Mouse (Mus musculus) neural tube, embryonic 12.5 days (tissue): ENCODE measurements around the gene Kansl2. TPM values are rescaled to one million over a fixed set of nuclear protein-coding genes. Genes with fewer than 3 reads are reported as not detected.

ENCODE experiments used
- ATAC-seq: fragments of 200-750 bp; cut with Nextera tagmentation; 2 replicates; pipeline ENCODE4 v1.8.0; 2017; ENCODE audit warnings: low read depth, mild to moderate bottlenecking, moderate TSS enrichment, moderate library complexity; ENCODE audit not compliant: low FRiP score
- H3K27ac ChIP-seq: fragments of 300-500 bp; sonication (generic); 2 replicates; pipeline ENCODE4 v1.5.1; 2016
- H3K27me3 ChIP-seq: fragments of 300-500 bp; sonication (generic); replicated peaks from 2 replicates; pipeline ENCODE4 v1.6.1; 2016; ENCODE audit warnings: mild to moderate bottlenecking
- H3K36me3 ChIP-seq: fragments of 300-500 bp; sonication (generic); 2 replicates; pipeline ENCODE4 v1.6.1; 2016; ENCODE audit warnings: mild to moderate bottlenecking
- H3K4me1 ChIP-seq: fragments of 300-500 bp; sonication (generic); 2 replicates; pipeline ENCODE4 v1.6.1; 2016
- H3K4me2 ChIP-seq: fragments of 300-500 bp; sonication (generic); replicated peaks from 2 replicates; pipeline ENCODE4 v1.6.1; 2016; ENCODE audit warnings: mild to moderate bottlenecking
- H3K4me3 ChIP-seq: fragments of 300-500 bp; sonication (generic); 2 replicates; pipeline ENCODE4 v1.5.1; 2016
- H3K9ac ChIP-seq: fragments of 300-500 bp; sonication (generic); 2 replicates; pipeline ENCODE4 v1.6.1; 2016; ENCODE audit warnings: mild to moderate bottlenecking
- H3K9me3 ChIP-seq: fragments of 300-500 bp; sonication (generic); 2 replicates; pipeline ENCODE4 v1.6.1; 2016; ENCODE audit warnings: mild to moderate bottlenecking
- WGBS: fragments of 180-500 bp; shearing (Covaris S2); methylation state at CpG from one replicate; pipeline ENCODE4 v1.1.7; 2016; 5-methylcytosine and 5-hydroxymethylcytosine counted together
- polyA plus RNA-seq: library from polyadenylated mRNA; unstranded; fragments of >200 nt; fragmentation: Nextera tagmentation; extraction: Ambion mirVana; gene quantifications from 2 replicates; pipeline ENCODE4 v1.2.1, GENCODE M21; 2016

The Kansl2 gene
- polyA plus RNA-seq, 1 experiment from 2014 or later, result 183 TPM

DNA sequence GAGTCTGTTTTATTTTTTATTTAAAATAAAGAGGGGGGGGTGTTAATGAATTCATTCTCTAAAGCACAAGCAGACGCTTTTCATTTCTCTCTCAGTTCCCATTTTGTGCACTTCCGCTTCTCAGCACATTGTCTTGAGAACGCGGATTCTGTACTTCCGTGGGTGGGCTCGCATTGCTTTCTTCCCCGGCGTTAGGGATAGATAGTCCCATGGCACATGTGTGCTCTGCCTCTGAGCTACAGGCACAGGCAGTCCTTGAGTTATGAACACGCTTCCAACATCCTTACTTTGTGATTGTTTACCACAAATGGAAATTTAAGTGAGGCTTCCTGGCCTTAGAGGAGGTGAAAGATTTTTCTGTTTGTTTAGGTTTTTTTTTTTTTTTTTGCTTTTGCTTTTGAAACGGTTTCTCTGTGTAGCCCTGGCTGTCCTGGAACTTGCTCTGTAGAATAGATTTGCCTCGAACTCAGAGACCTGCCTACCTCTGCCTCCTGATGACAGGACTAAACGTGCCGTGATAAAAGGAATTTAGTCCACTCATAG is 22.6 kb downstream of the Kansl2 start:
- 66% methylated on average over 13 of the region's 13 CpGs for WGBS
- Histone ChIP-seq H3K9me3 (no peaks in the 10 kb centered on the region), H3K4me2 (peak overlapping the region; percentile 47; the same call in 1 of the 2 replicates), H3K36me3 (no peaks in the 10 kb centered on the region), H3K9ac (no peak overlapping the region), H3K4me1 (peaks cover 4% of the 10 kb centered on the region; the same call in 1 of the 2 replicates), H3K27ac (no peak overlapping the region), H3K4me3 (no peak overlapping the region), H3K27me3 (no peaks in the 10 kb centered on the region)
- ATAC-seq, result no peak

DNA sequence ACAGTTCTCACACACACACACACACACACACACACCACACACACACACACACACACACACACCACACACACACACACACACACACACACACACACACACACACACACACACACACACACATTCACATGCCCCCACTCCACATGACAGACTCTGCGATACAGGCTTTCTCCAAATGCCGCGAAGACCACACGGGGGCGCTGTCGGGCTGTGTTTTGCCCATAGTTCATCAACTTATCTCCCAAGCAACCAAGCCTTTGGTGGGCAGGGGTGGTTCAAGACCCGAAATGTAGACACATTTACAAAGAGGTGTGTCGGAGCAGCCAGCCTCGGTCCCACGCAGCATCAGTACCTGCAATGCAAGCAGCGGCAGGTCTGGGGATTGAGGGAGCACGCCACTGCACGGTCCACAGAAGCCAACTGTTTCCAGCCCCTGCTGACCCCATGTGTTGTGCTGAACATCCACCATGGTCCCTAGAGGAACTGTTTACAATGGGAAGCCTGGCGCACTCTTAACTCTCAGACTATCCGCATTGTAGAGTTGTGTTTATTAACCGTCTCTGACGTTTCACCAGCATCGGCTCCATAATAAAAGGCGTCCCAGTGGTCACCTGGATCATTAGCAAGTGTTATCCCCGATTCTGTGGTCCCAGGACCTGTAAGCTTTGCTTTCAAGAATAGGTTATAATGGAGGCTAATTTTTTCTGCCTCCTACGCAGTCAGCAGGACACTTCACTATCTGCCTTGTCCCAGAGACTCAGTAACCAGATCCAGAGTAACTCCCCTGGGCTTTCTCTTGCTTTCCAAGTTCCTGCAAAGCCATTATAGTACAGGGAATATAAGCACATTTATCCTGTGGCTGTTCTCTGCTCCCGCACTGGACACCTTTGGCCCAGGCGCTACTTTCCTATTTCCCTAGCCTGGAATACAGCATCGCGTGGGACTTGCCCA is 23.4 kb downstream of the Kansl2 start:
- H3K27me3 ChIP-seq, result no peaks in the 10 kb centered on the region
- WGBS, result 31% methylated on average over 25 of the region's 25 CpGs
- peak overlapping the region; percentile 47 for H3K4me2 ChIP-seq
- no peaks in the 10 kb centered on the region for H3K9me3 ChIP-seq
- no peak for ATAC-seq
- H3K4me1 ChIP-seq, result peaks cover 4% of the 10 kb centered on the region; the same call in 1 of the 2 replicates
- H3K9ac ChIP-seq, result no peak overlapping the region
- no peaks in the 10 kb centered on the region for H3K36me3 ChIP-seq
- H3K4me3 ChIP-seq, result no peak overlapping the region
- H3K27ac ChIP-seq, result no peak overlapping the region

DNA sequence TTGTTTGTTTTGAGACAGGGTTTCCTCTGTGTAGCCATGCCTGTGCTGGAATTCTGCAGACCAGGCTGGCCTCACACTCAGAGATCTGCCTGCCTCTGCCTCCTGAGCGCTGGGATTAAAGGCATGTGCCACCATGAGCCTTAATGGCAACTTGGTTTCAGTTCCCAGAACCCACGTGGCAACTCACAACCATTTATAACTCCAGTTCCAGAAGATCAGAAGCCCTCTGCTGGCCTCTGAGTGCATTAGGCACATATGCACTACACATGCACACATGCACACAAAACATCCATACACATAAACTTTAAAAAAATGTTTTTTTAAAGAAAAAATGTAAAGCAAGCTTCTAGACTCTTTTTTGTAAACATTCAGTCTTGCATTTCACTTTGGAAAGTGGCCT is 24.7 kb downstream of the Kansl2 start:
- peaks cover 4% of the 10 kb centered on the region; the same call in 1 of the 2 replicates for H3K4me1 ChIP-seq

DNA sequence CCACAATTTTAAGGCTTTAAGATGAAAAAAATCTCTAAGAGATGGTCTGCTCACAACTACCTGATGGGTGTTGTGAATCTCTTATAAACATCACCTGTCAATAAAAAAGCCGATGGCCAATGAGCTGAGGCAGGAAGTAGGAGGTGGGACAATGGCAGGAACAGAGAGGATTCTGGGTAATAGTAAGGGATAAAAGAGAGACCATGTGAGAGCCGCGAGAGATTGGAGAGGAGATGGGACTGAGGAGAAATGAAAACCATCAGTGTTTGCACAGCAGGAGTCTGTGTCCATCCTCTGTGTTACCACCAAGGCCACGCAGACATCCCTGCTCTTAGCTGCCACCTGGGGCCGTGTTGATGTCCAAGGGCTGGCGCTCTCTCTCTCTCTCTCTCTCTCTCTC is 26.7 kb downstream of the Kansl2 start:
- no peak overlapping the region for H3K27ac ChIP-seq
- H3K9ac ChIP-seq, result no peak overlapping the region
- no peaks in the 10 kb centered on the region for H3K27me3 ChIP-seq
- 84% methylated on average over 6 of the region's 6 CpGs for WGBS
- H3K9me3 ChIP-seq, result no peaks in the 10 kb centered on the region
- no peak for ATAC-seq
- H3K4me2 ChIP-seq, result no peak overlapping the region
- H3K4me1 ChIP-seq, result peaks cover 4% of the 10 kb centered on the region; the same call in 1 of the 2 replicates
- H3K4me3 ChIP-seq, result no peak overlapping the region
- H3K36me3 ChIP-seq, result no peaks in the 10 kb centered on the region

More for the DNA sequence above, 24.7 kb downstream of the Kansl2 start:
- no peaks in the 10 kb centered on the region for H3K36me3 ChIP-seq
- no peak overlapping the region for H3K4me3 ChIP-seq
- H3K9ac ChIP-seq, result no peak overlapping the region
- no peak overlapping the region for H3K4me2 ChIP-seq
- ATAC-seq, result no peak
- H3K27me3 ChIP-seq, result no peaks in the 10 kb centered on the region
- H3K9me3 ChIP-seq, result no peaks in the 10 kb centered on the region
- no peak overlapping the region for H3K27ac ChIP-seq
- WGBS, result 62% methylated on average over 2 of the region's 2 CpGs

DNA sequence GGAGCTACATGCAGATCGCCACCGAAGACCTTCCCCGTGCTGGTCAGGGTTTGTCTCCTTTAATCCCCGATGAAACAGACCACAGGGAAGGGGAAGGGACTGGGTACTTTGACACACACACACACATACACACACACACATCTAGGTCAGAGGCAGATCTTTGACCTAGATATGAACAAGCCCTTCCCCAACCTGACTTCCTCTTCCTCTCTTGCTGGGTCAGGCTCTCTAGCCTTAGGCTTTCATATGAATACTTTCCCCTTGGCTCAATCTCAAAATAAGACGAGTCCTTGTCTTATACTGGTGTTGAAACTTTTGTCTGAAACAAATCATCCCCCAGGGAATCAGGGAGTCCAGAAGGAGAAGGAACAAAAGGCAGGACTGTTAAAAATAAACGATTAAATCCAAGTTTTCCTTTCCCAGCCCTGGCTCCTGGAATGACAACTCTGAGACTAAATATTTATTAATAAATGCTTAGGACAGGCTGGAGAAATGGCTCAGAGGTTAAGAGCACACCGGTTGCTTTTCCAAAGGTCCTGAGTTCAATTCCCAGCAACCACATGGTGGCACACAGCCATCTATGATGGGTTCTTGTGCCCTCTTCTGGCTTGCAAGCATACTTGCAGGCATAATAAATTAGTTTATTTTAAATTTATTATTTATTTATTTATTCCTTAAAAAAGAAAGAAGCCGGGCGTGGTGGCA is 27.7 kb downstream of the Kansl2 start:
- Histone ChIP-seq H3K4me1 (peaks cover 4% of the 10 kb centered on the region; the same call in 1 of the 2 replicates), H3K27me3 (no peaks in the 10 kb centered on the region), H3K9ac (no peak overlapping the region), H3K4me2 (no peak overlapping the region), H3K27ac (no peak overlapping the region), H3K4me3 (no peak overlapping the region), H3K36me3 (no peaks in the 10 kb centered on the region), H3K9me3 (no peaks in the 10 kb centered on the region)
- ATAC-seq, result no peak
- 80% methylated on average over 9 of the region's 9 CpGs for WGBS

DNA sequence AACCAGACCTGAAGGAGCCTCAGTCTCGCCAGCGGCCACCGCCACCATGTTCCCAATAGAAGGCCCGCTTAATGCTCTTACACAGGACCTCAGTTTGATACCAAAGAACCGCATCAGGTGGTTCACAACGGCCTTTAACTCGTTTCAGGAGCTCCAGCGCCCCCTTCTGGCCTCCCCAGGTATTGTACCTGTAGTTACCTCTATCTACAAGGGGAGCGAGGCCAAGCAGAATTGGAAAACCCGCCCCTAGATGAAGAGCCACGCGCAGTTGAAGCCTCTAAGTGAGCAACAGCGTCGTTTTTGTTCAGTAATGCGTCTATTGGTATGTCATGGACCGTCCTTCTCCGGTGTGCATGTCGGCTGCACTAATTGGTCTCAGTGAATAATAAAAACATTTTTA is 29.6 kb downstream of the Kansl2 start:
- WGBS, result 15% methylated on average over 18 of the region's 18 CpGs
- Histone ChIP-seq H3K9ac (no peak overlapping the region), H3K4me3 (no peak overlapping the region), H3K4me2 (no peak overlapping the region), H3K9me3 (no peaks in the 10 kb centered on the region), H3K27me3 (no peaks in the 10 kb centered on the region), H3K27ac (no peak overlapping the region), H3K4me1 (no peaks in the 10 kb centered on the region), H3K36me3 (no peaks in the 10 kb centered on the region)
- no peak for ATAC-seq

DNA sequence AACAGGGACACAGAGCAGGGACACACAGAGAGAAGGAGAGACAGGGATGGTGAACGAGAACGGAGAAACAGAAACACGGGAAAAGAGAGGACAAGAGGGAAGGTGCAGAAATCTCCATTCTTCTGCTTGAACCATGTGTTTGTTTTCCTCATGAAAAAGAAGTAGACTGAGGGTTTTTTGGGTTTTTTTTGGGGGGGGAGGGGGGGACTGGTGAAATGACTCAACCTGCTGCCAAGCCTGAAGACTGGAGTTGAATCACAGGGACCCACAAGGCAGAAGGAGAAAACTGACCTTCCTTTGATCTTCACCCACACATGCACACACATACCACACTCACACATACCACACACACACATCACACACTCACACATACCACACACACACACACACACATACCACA is 30.7 kb downstream of the Kansl2 start:
- WGBS, result 93% methylated on average over 3 of the region's 3 CpGs
- Histone ChIP-seq H3K36me3 (no peaks in the 10 kb centered on the region), H3K4me3 (no peak overlapping the region), H3K9me3 (no peaks in the 10 kb centered on the region), H3K9ac (no peak overlapping the region), H3K27ac (no peak overlapping the region), H3K4me1 (no peaks in the 10 kb centered on the region), H3K27me3 (no peaks in the 10 kb centered on the region), H3K4me2 (no peak overlapping the region)
- no peak for ATAC-seq

DNA sequence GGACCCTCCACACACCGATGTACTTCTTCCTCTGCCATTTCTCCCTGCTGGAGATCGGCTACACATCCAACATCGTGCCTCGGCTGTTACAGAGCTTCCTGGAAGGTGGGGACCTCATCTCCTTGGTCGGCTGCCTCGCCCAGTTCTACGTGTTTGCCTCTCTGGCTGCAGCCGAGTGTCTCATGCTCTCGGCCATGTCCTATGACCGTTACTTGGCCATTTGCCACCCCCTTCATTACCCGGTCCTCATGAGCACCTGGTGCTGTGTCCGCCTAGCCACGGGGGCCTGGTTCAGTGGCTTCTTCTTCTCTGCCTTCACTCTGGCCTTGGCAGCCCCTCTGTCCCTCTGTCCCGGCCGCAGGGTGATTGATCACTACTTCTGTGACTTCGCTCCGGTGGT is 36.4 kb downstream of the Kansl2 start:
- H3K4me1 ChIP-seq, result no peaks in the 10 kb centered on the region
- 90% methylated on average over 17 of the region's 17 CpGs for WGBS
- no peak overlapping the region for H3K27ac ChIP-seq
- H3K27me3 ChIP-seq, result no peaks in the 10 kb centered on the region
- H3K4me3 ChIP-seq, result no peak overlapping the region
- no peaks in the 10 kb centered on the region for H3K36me3 ChIP-seq
- ATAC-seq, result no peak
- H3K9me3 ChIP-seq, result no peaks in the 10 kb centered on the region
- no peak overlapping the region for H3K9ac ChIP-seq
- H3K4me2 ChIP-seq, result no peak overlapping the region

DNA sequence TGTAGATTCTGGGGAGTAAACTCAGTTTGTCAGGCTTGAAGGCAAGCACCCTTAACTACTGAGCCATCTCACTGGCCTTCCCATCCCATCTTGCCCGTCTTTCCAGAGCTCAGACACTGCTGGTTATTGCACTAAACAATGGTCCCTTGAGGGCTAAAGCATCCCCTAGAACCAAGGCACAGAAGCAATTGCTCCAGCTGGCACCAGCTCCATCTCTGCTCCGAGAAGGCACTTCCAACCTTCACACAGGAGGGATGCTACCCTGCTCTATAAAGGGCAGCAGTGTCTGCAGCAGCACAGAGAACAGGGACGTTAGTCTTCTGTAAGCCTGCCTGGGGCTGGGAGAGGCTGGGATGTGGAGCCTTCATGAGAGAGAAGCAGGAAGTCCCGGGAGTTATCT is 42.0 kb downstream of the Kansl2 start, which contains the start of gene Olfr279:
Olfr279 (plus strand) TSS at position 301 of the 400 bp plus-strand sequence.
- H3K27ac ChIP-seq, result no peak within 1 kb of the TSS
- no peak within 1 kb of the TSS for H3K4me2 ChIP-seq
- no peak within 1 kb of the TSS for H3K4me3 ChIP-seq
- no peak within 1 kb of the TSS for H3K9ac ChIP-seq
- no peaks in the 10 kb centered on the region for H3K9me3 ChIP-seq
- H3K27me3 ChIP-seq, result no peaks in the 10 kb centered on the region
- ATAC-seq, result no peak
- H3K4me1 ChIP-seq, result no peaks in the 10 kb centered on the region
- no peaks in the 10 kb centered on the region for H3K36me3 ChIP-seq
- 61% methylated on average over 4 of the region's 4 CpGs for WGBS

DNA sequence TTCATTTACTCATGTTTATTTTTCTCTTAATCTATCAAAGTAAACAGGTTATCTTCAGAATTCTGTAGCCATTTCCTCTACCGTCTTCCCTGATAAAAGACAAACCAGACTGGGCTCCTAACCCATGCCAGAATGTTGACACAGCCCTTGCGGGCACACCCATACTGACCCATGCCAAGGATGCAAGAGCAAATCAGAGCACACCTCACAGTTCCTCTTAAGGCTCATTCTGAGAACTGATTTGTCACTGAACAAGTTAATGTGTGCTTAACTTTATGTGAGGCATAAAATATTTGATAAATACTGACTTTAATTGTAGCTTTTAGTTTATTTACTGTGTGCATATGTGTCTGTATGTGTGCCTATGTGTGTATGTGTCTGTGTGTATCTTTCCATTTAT is 42.7 kb downstream of the Kansl2 start:
- Histone ChIP-seq H3K4me3 (no peak overlapping the region), H3K27me3 (no peaks in the 10 kb centered on the region), H3K4me2 (no peak overlapping the region), H3K36me3 (no peaks in the 10 kb centered on the region), H3K27ac (no peak overlapping the region), H3K9ac (no peak overlapping the region), H3K4me1 (no peaks in the 10 kb centered on the region), H3K9me3 (no peaks in the 10 kb centered on the region)
- 86% methylated on average over 2 of the region's 2 CpGs for WGBS
- ATAC-seq, result no peak

DNA sequence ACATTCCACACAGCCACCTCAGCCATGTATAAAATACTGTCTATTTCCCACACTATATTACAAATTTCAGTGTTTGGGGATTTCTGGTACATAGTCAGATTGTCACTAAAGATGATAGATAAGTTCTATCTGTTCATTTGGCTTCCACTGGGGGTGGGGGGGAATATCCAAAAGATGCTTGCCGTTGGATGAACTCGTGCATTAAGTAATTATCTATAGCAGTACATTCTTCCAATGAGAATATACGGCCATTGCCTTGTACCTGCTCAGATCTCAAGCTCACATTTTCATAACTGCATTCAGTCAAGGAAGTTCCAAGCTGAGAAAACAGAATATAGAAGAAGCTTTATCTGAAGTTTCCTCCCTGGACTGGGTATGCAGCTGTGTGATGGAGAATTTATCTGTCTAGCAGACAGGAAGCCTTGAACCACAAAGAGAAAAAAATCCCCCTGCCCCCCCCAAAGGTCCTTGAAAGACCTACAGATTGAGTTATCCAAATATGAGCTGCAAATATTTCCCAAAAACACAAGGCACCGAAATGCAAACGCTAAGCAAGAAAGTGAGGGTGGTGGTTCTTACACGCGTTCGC is 47.5 kb downstream of the Kansl2 start:
- no peak for ATAC-seq
- no peaks in the 10 kb centered on the region for H3K9me3 ChIP-seq
- H3K4me1 ChIP-seq, result no peaks in the 10 kb centered on the region
- no peaks in the 10 kb centered on the region for H3K27me3 ChIP-seq
- no peak overlapping the region for H3K4me2 ChIP-seq
- 95% methylated on average over 8 of the region's 8 CpGs for WGBS
- no peaks in the 10 kb centered on the region for H3K36me3 ChIP-seq
- H3K4me3 ChIP-seq, result no peak overlapping the region
- H3K9ac ChIP-seq, result no peak overlapping the region
- no peak overlapping the region for H3K27ac ChIP-seq
